25 mouse cellular contexts compared by ENCODE assay signal in genomic region chr1:170717241-170717828, GRCm38 (mm10).
DNase-seq lines count a peak whose midpoint lies in the region; ATAC-seq and TF ChIP-seq lines count a peak whose summit lies in the region.
"Had no signal": no experiment of that assay in that cellular context is flagged by ENCODE, and none has a peak within 500 bp of the region (broad histone marks: within the 10 kb centered on the region; RNA-seq: fewer than 3 reads in every experiment).

No protein-coding gene starts in this region.

- H3K27me3 ChIP-seq in limb, embryonic 13.5 days: no peaks in the 10 kb centered on the region
- no peaks in the 10 kb centered on the region for H3K27me3 ChIP-seq in limb, embryonic 10.5 days (ENCODE audit: low read depth, poor library complexity, severe bottlenecking)
- no peaks in the 10 kb centered on the region for H3K27me3 ChIP-seq in lung, embryonic 16.5 days (ENCODE audit: control insufficient read depth, insufficient read depth, low read depth, low read length)
- H3K27me3 ChIP-seq in stomach, embryonic 14.5 days (ENCODE audit: control insufficient read depth, insufficient read depth, low read length): no peaks in the 10 kb centered on the region
- H3K27me3 ChIP-seq in stomach, postnatal 0 days (ENCODE audit: control insufficient read depth, insufficient read depth, low read length): no peaks in the 10 kb centered on the region
- H3K27me3 ChIP-seq: embryonic facial prominence, embryonic 13.5 days; forebrain, embryonic 13.5 days; heart, embryonic 13.5 days had no signal

- no peak overlapping the region for H3K4me3 ChIP-seq in limb, embryonic 13.5 days
- no peak overlapping the region for H3K4me3 ChIP-seq in limb, embryonic 10.5 days
- H3K4me3 ChIP-seq in lung, embryonic 16.5 days (ENCODE audit: low read length): no peak overlapping the region
- no peak overlapping the region for H3K4me3 ChIP-seq in stomach, embryonic 14.5 days (ENCODE audit: low read depth, low read length)
- H3K4me3 ChIP-seq in stomach, postnatal 0 days (ENCODE audit: low read depth, low read length): no peak overlapping the region
- H3K4me3 ChIP-seq: embryonic facial prominence, embryonic 13.5 days; forebrain, embryonic 10.5 days; forebrain, embryonic 13.5 days; heart, adult 2 months; heart, embryonic 10.5 days; heart, embryonic 13.5 days had no signal

- DNase-seq in limb, embryonic 10.5 days (ENCODE audit: low spot score): no peak
- DNase-seq in lung, adult 18-20 months: no peak
- no peak for DNase-seq in stomach, postnatal 0 days (ENCODE audit: low spot score)
- DNase-seq: adrenal gland, adult 2 months; adrenal gland, postnatal 14 days; cerebellum, adult 11 months; cerebellum, adult 2 months; cerebellum, adult 9-11 months; cerebellum, postnatal 25 days; gastrocnemius, postnatal 10 days; gastrocnemius, postnatal 36 days; heart, adult 2 months; heart, postnatal 14 days; heart, postnatal 4 days had no signal

- peaks cover 38% of the 10 kb centered on the region for H3K4me1 ChIP-seq in limb, embryonic 13.5 days
- no peaks in the 10 kb centered on the region for H3K4me1 ChIP-seq in limb, embryonic 10.5 days
- peaks cover 7% of the 10 kb centered on the region for H3K4me1 ChIP-seq in lung, embryonic 16.5 days (replicated peaks; ENCODE audit: control insufficient read depth, insufficient read depth, low read length)
- 0 out of 2 replicates have a peak, but pooled peaks cover 4% of the 10 kb centered on the region for H3K4me1 ChIP-seq in stomach, embryonic 14.5 days (ENCODE audit: control insufficient read depth, insufficient read depth, low read length)
- 0 out of 2 replicates have a peak, but pooled peaks cover 2% of the 10 kb centered on the region for H3K4me1 ChIP-seq in stomach, postnatal 0 days (replicated peaks; ENCODE audit: control insufficient read depth, insufficient read depth)
- H3K4me1 ChIP-seq: forebrain, embryonic 10.5 days; forebrain, embryonic 13.5 days; heart, embryonic 10.5 days had no signal

- H3K27ac ChIP-seq in limb, embryonic 13.5 days: peak overlapping the region; percentile 74; the same call in 1 of the 2 replicates
- no peak overlapping the region for H3K27ac ChIP-seq in limb, embryonic 10.5 days
- 0 out of 2 replicates have a peak overlapping the region, but pooled peaks have one; percentile 60 for H3K27ac ChIP-seq in lung, embryonic 16.5 days (ENCODE audit: low read length)
- peak overlapping the region; percentile 35; the same call in 1 of the 2 replicates for H3K27ac ChIP-seq in stomach, embryonic 14.5 days (ENCODE audit: low read length)
- no peak overlapping the region for H3K27ac ChIP-seq in stomach, postnatal 0 days (replicated peaks)
- H3K27ac ChIP-seq: forebrain, embryonic 10.5 days; forebrain, embryonic 13.5 days; heart, adult 2 months; heart, embryonic 10.5 days; heart, embryonic 13.5 days; hindbrain, embryonic 14.5 days had no signal

- no peak overlapping the region for H3K9ac ChIP-seq in limb, embryonic 13.5 days
- no peak overlapping the region for H3K9ac ChIP-seq in lung, embryonic 16.5 days (ENCODE audit: low read length)
- H3K9ac ChIP-seq in stomach, embryonic 14.5 days (replicated peaks; ENCODE audit: low read depth, low read length): no peak overlapping the region
- no peak overlapping the region for H3K9ac ChIP-seq in stomach, postnatal 0 days (ENCODE audit: low read length)
- H3K9ac ChIP-seq: embryonic facial prominence, embryonic 13.5 days; forebrain, embryonic 13.5 days; heart, embryonic 13.5 days; hindbrain, embryonic 14.5 days had no signal

- no peak for TF ChIP-seq CTCF in stomach, postnatal 0 days (IDR thresholded peaks at IDR 0.05; ENCODE audit: low read depth)

- H3K4me2 ChIP-seq in limb, embryonic 13.5 days (replicated peaks): no peak overlapping the region
- no peak overlapping the region for H3K4me2 ChIP-seq in lung, embryonic 16.5 days (ENCODE audit: low read depth, low read length)
- H3K4me2 ChIP-seq in stomach, embryonic 14.5 days (replicated peaks; ENCODE audit: low read depth, low read length): no peak overlapping the region
- H3K4me2 ChIP-seq in stomach, postnatal 0 days (replicated peaks; ENCODE audit: low read depth): no peak overlapping the region
- H3K4me2 ChIP-seq: embryonic facial prominence, embryonic 13.5 days; forebrain, embryonic 13.5 days; heart, embryonic 13.5 days; hindbrain, embryonic 14.5 days had no signal

- ATAC-seq in limb, embryonic 13.5 days (ENCODE audit: low FRiP score, low read depth): no peak
- peak; percentile 77 for ATAC-seq in lung, embryonic 16.5 days (ENCODE audit: low read depth)
- no peak for ATAC-seq in stomach, embryonic 14.5 days (ENCODE audit: insufficient number of reproducible peaks, insufficient read depth, low FRiP score, low read depth)
- no peak for ATAC-seq in stomach, postnatal 0 days (ENCODE audit: low FRiP score, low TSS enrichment)
- ATAC-seq: CD4-positive, CD25-positive, alpha-beta regulatory T cell, adult 4 months; forebrain, embryonic 13.5 days; forebrain, embryonic 16.5 days had no signal

- H3K36me3 ChIP-seq in limb, embryonic 13.5 days: no peaks in the 10 kb centered on the region
- H3K36me3 ChIP-seq in limb, embryonic 10.5 days: no peaks in the 10 kb centered on the region
- H3K36me3 ChIP-seq in lung, embryonic 16.5 days (ENCODE audit: control insufficient read depth, insufficient read depth, low read length): no peaks in the 10 kb centered on the region
- H3K36me3 ChIP-seq in stomach, embryonic 14.5 days (ENCODE audit: control insufficient read depth, insufficient read depth, low read length): no peaks in the 10 kb centered on the region
- H3K36me3 ChIP-seq in stomach, postnatal 0 days (ENCODE audit: control insufficient read depth, insufficient read depth, low read length): no peaks in the 10 kb centered on the region
- H3K36me3 ChIP-seq: embryonic facial prominence, embryonic 13.5 days; forebrain, embryonic 10.5 days; heart, embryonic 10.5 days; heart, embryonic 13.5 days had no signal

- no peak for TF ChIP-seq EP300 in stomach, postnatal 0 days (optimal IDR thresholded peaks at IDR 0.05)

- H3K9me3 ChIP-seq in limb, embryonic 13.5 days: no peaks in the 10 kb centered on the region
- no peaks in the 10 kb centered on the region for H3K9me3 ChIP-seq in limb, embryonic 10.5 days (replicated peaks)
- no peaks in the 10 kb centered on the region for H3K9me3 ChIP-seq in lung, embryonic 16.5 days (ENCODE audit: control insufficient read depth, low read length)
- no peaks in the 10 kb centered on the region for H3K9me3 ChIP-seq in stomach, embryonic 14.5 days (ENCODE audit: control insufficient read depth, low read depth, low read length)
- H3K9me3 ChIP-seq in stomach, postnatal 0 days (ENCODE audit: control insufficient read depth, low read length): no peaks in the 10 kb centered on the region
- H3K9me3 ChIP-seq: embryonic facial prominence, embryonic 13.5 days; forebrain, embryonic 10.5 days; forebrain, embryonic 13.5 days; heart, embryonic 10.5 days; heart, embryonic 13.5 days had no signal

- 83% methylated on average over 3 of the region's 3 CpGs for WGBS in limb, embryonic 13.5 days
- 94% methylated on average over 3 of the region's 3 CpGs for WGBS in limb, embryonic 10.5 days
- 59% methylated on average over 3 of the region's 3 CpGs for WGBS in lung, embryonic 16.5 days
- 79% methylated on average over 3 of the region's 3 CpGs for WGBS in stomach, embryonic 14.5 days
- WGBS in stomach, postnatal 0 days: 58% methylated on average over 3 of the region's 3 CpGs

Comparison
In these comparisons a context has a peak if more than half of its experiments do, and no peak if none do; other contexts are left out.
1. H3K27ac ChIP-seq: peak in limb, embryonic 13.5 days (single experiment), lung, embryonic 16.5 days (single experiment) and stomach, embryonic 14.5 days (single experiment); none in limb, embryonic 10.5 days (single experiment) and stomach, postnatal 0 days (single experiment).